Mouse (Mus musculus) heart, embryonic 15.5 days (tissue): ENCODE results near the gene Wdr90. TPM values are rescaled to one million over a fixed set of nuclear protein-coding genes. Genes with fewer than 3 reads are reported as not detected.
A peak's percentile ranks its signal among the peaks of the same experiment; 100 is the strongest.

Experiments used
- ATAC-seq: fragments of 200-750 bp; cut with Nextera tagmentation; replicated peaks from 2 replicates; pipeline ENCODE4 v1.8.0; 2017; ENCODE audit warnings: low read depth, moderate TSS enrichment; ENCODE audit not compliant: insufficient number of reproducible peaks, insufficient read depth, low FRiP score
- H3K27ac ChIP-seq: fragments of 300-500 bp; sonication (generic); 2 replicates; pipeline ENCODE4 v1.5.1; 2015; ENCODE audit warnings: mild to moderate bottlenecking, inconsistent platforms
- H3K27me3 ChIP-seq: fragments of 300-500 bp; sonication (generic); 2 replicates; pipeline ENCODE4 v1.6.1; 2015; ENCODE audit warnings: inconsistent platforms
- H3K36me3 ChIP-seq: fragments of 300-500 bp; sonication (generic); 2 replicates; pipeline ENCODE4 v1.6.1; 2015; ENCODE audit warnings: mild to moderate bottlenecking, inconsistent platforms
- H3K4me1 ChIP-seq: fragments of 300-500 bp; sonication (generic); replicated peaks from 2 replicates; pipeline ENCODE4 v1.6.1; 2015; ENCODE audit warnings: inconsistent platforms
- H3K4me2 ChIP-seq: fragments of 300-500 bp; sonication (generic); 2 replicates; pipeline ENCODE4 v1.6.1; 2015; ENCODE audit warnings: inconsistent platforms, mild to moderate bottlenecking, moderate library complexity
- H3K4me3 ChIP-seq: fragments of 300-500 bp; sonication (generic); 2 replicates; pipeline ENCODE4 v1.5.1; 2015; ENCODE audit warnings: mild to moderate bottlenecking, inconsistent platforms
- H3K9ac ChIP-seq: fragments of 300-500 bp; sonication (generic); 2 replicates; pipeline ENCODE4 v1.6.1; 2015; ENCODE audit warnings: mild to moderate bottlenecking, inconsistent platforms
- H3K9me3 ChIP-seq: fragments of 300-500 bp; sonication (generic); replicated peaks from 2 replicates; pipeline ENCODE4 v1.6.1; 2016; ENCODE audit warnings: inconsistent platforms
- WGBS: fragments of 180-500 bp; shearing (Covaris S2); methylation state at CpG from one replicate; pipeline ENCODE4 v1.1.7; 2015; ENCODE audit warnings: mixed read lengths; 5-methylcytosine and 5-hydroxymethylcytosine counted together
- polyA plus RNA-seq: library from polyadenylated mRNA; unstranded; fragments of >200 nt; fragmentation: Nextera tagmentation; extraction: Ambion mirVana; gene quantifications from 2 replicates; pipeline ENCODE4 v1.2.1, GENCODE M21; 2015

The Wdr90 gene
- polyA plus RNA-seq, result 12.1 and 18.5 TPM in 2 replicates

- ATAC-seq, result peak; percentile 81
- peak within 1 kb of the TSS; percentile 96 for H3K4me2 ChIP-seq
- peaks cover 15% of the 10 kb centered on the region; the same call in 1 of the 2 replicates for H3K36me3 ChIP-seq
These were observed at the start of gene Wdr90 for GRCm38 (mm10) chr17:25860832-25861703. Gene Wdr90 (minus strand): TSS chr17:25861501.

GRCm38 (mm10) chr17:25907640-25908039, 46.3 kb upstream of the Wdr90 start:
- H3K4me3 ChIP-seq, result no peak overlapping the region

More at GRCm38 (mm10) chr17:25860832-25861703, at the start of gene Wdr90:
- Histone ChIP-seq H3K27me3 (no peaks in the 10 kb centered on the region), H3K4me3 (peak within 1 kb of the TSS; percentile 75), H3K4me1 (peaks cover 28% of the 10 kb centered on the region), H3K27ac (peak within 1 kb of the TSS; percentile 72), H3K9me3 (no peaks in the 10 kb centered on the region), H3K9ac (peak within 1 kb of the TSS; percentile 82)
- 3% methylated on average over 65 of the region's 65 CpGs for WGBS

GRCm38 (mm10) chr17:25903061-25903460, 41.8 kb upstream of the Wdr90 start:
- H3K27ac ChIP-seq, result no peak overlapping the region
- H3K4me1 ChIP-seq, result no peaks in the 10 kb centered on the region
- WGBS, result 79% methylated on average over 3 of the region's 3 CpGs
- no peak overlapping the region for H3K4me2 ChIP-seq
- no peaks in the 10 kb centered on the region for H3K9me3 ChIP-seq
- no peak overlapping the region for H3K9ac ChIP-seq
- no peaks in the 10 kb centered on the region for H3K27me3 ChIP-seq
- ATAC-seq, result no peak
- H3K4me3 ChIP-seq, result no peak overlapping the region
- H3K36me3 ChIP-seq, result peaks cover 5% of the 10 kb centered on the region; the same call in 1 of the 2 replicates

More at GRCm38 (mm10) chr17:25907640-25908039, 46.3 kb upstream of the Wdr90 start:
- Histone ChIP-seq H3K9ac (no peak overlapping the region), H3K9me3 (no peaks in the 10 kb centered on the region), H3K27ac (no peak overlapping the region), H3K4me2 (no peak overlapping the region), H3K4me1 (no peaks in the 10 kb centered on the region), H3K27me3 (no peaks in the 10 kb centered on the region), H3K36me3 (no peaks in the 10 kb centered on the region)
- no peak for ATAC-seq
- 84% methylated on average over 2 of the region's 2 CpGs for WGBS

GRCm38 (mm10) chr17:25900193-25900592, 38.9 kb upstream of the Wdr90 start:
- WGBS, result 81% methylated on average over 1 of the region's 1 CpGs
- H3K9me3 ChIP-seq, result no peaks in the 10 kb centered on the region
- H3K4me3 ChIP-seq, result no peak overlapping the region
- no peak overlapping the region for H3K4me2 ChIP-seq
- H3K27ac ChIP-seq, result no peak overlapping the region
- no peak overlapping the region for H3K9ac ChIP-seq
- H3K27me3 ChIP-seq, result no peaks in the 10 kb centered on the region
- H3K4me1 ChIP-seq, result 0 out of 2 replicates have a peak, but pooled peaks cover 8% of the 10 kb centered on the region
- peaks cover 5% of the 10 kb centered on the region; the same call in 1 of the 2 replicates for H3K36me3 ChIP-seq
- ATAC-seq, result no peak

GRCm38 (mm10) chr17:25895891-25896290, 34.6 kb upstream of the Wdr90 start:
- H3K27ac ChIP-seq, result no peak overlapping the region
- no peak for ATAC-seq
- H3K4me3 ChIP-seq, result no peak overlapping the region
- no peaks in the 10 kb centered on the region for H3K27me3 ChIP-seq
- peaks cover 4% of the 10 kb centered on the region; the same call in 1 of the 2 replicates for H3K36me3 ChIP-seq
- no peaks in the 10 kb centered on the region for H3K9me3 ChIP-seq
- H3K4me2 ChIP-seq, result no peak overlapping the region
- WGBS, result 57% methylated on average over 12 of the region's 12 CpGs
- H3K9ac ChIP-seq, result no peak overlapping the region
- peaks cover 12% of the 10 kb centered on the region; the same call in 1 of the 2 replicates for H3K4me1 ChIP-seq

- Histone ChIP-seq H3K4me3 (no peak overlapping the region), H3K4me1 (peaks cover 12% of the 10 kb centered on the region; the same call in 1 of the 2 replicates), H3K9me3 (no peaks in the 10 kb centered on the region), H3K27ac (no peak overlapping the region), H3K27me3 (no peaks in the 10 kb centered on the region), H3K4me2 (no peak overlapping the region), H3K9ac (no peak overlapping the region), H3K36me3 (no peaks in the 10 kb centered on the region)
- ATAC-seq, result no peak
- WGBS, result 35% methylated on average over 2 of the region's 2 CpGs
These were observed 34.1 kb upstream of the Wdr90 start for GRCm38 (mm10) chr17:25895415-25895814.

- peak; percentile 50; the same call in 1 of the 2 replicates for ATAC-seq
- 28% methylated on average over 2 of the region's 2 CpGs for WGBS
- H3K4me2 ChIP-seq, result no peak overlapping the region
- H3K9ac ChIP-seq, result no peak overlapping the region
- peaks cover 8% of the 10 kb centered on the region; the same call in 1 of the 2 replicates for H3K36me3 ChIP-seq
- peaks cover 12% of the 10 kb centered on the region; the same call in 1 of the 2 replicates for H3K4me1 ChIP-seq
- H3K27me3 ChIP-seq, result no peaks in the 10 kb centered on the region
- no peak overlapping the region for H3K4me3 ChIP-seq
- no peaks in the 10 kb centered on the region for H3K9me3 ChIP-seq
- no peak overlapping the region; the same call in 1 of the 2 replicates for H3K27ac ChIP-seq
These were observed 32.8 kb upstream of the Wdr90 start for GRCm38 (mm10) chr17:25893975-25894617.

GRCm38 (mm10) chr17:25888837-25889236, 27.5 kb upstream of the Wdr90 start:
- H3K4me1 ChIP-seq, result no peaks in the 10 kb centered on the region
- no peak overlapping the region for H3K27ac ChIP-seq
- H3K36me3 ChIP-seq, result peaks cover 29% of the 10 kb centered on the region
- ATAC-seq, result no peak
- H3K4me3 ChIP-seq, result no peak overlapping the region
- no peaks in the 10 kb centered on the region for H3K27me3 ChIP-seq
- no peak overlapping the region for H3K4me2 ChIP-seq
- WGBS, result 80% methylated on average over 3 of the region's 3 CpGs
- no peak overlapping the region for H3K9ac ChIP-seq
- no peaks in the 10 kb centered on the region for H3K9me3 ChIP-seq

- H3K4me3 ChIP-seq, result no peak overlapping the region
- H3K27me3 ChIP-seq, result no peaks in the 10 kb centered on the region
- WGBS, result 82% methylated on average over 10 of the region's 10 CpGs
- H3K4me2 ChIP-seq, result no peak overlapping the region
- no peak overlapping the region for H3K27ac ChIP-seq
- ATAC-seq, result no peak
- no peaks in the 10 kb centered on the region for H3K4me1 ChIP-seq
- peaks cover 41% of the 10 kb centered on the region for H3K36me3 ChIP-seq
- H3K9ac ChIP-seq, result no peak overlapping the region
- no peaks in the 10 kb centered on the region for H3K9me3 ChIP-seq
These were observed 26.2 kb upstream of the Wdr90 start for GRCm38 (mm10) chr17:25887467-25887866.

- Histone ChIP-seq H3K27me3 (no peaks in the 10 kb centered on the region), H3K27ac (no peak overlapping the region), H3K9me3 (no peaks in the 10 kb centered on the region), H3K4me3 (no peak overlapping the region), H3K4me1 (no peaks in the 10 kb centered on the region), H3K4me2 (no peak overlapping the region), H3K9ac (no peak overlapping the region), H3K36me3 (peaks cover 45% of the 10 kb centered on the region)
- no peak for ATAC-seq
These were observed 25.5 kb upstream of the Wdr90 start for GRCm38 (mm10) chr17:25886806-25887205.

- Histone ChIP-seq H3K27me3 (no peaks in the 10 kb centered on the region), H3K4me1 (no peaks in the 10 kb centered on the region), H3K9ac (no peak overlapping the region), H3K4me3 (no peak overlapping the region), H3K27ac (no peak overlapping the region), H3K36me3 (peaks cover 45% of the 10 kb centered on the region), H3K9me3 (no peaks in the 10 kb centered on the region), H3K4me2 (no peak overlapping the region)
- ATAC-seq, result no peak
- WGBS, result 61% methylated on average over 4 of the region's 4 CpGs
These were observed 24.3 kb upstream of the Wdr90 start for GRCm38 (mm10) chr17:25885636-25886035.
